Mouse (Mus musculus) neutrophil, adult 65 days (primary cell): ENCODE data around the gene Krt78. TPM values are rescaled to one million over a fixed set of nuclear protein-coding genes. Genes with fewer than 3 reads are reported as not detected.

ENCODE experiments used
- total RNA-seq: library from RNA; stranded (reverse); gene quantifications from 2 replicates; pipeline ENCODE4 v1.2.4, GENCODE M21; 2023

Gene Krt78
- not detected in 2 replicates for total RNA-seq

DNA sequence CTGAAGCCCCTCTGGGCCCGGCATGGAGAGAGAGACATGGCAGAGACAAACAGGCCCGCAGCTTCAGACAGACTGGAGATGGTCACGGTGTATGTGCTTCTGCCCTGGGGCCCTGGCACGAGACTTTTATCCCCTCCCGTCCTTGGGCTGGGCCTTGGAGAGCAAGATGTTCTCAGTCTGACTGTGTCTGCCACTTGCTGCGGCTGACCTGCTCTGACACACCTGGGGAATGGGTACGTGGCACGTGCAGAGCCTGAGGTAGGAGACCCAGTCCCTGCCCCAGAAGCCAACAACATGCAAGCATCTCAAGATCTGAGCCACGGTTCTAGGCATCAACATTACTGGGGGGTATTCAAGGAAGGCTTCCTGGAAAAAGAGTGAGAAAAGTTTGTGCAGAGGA is at the start of gene Krt78:
Gene Krt78 (minus strand): TSS at position 101 of the 400 bp plus-strand sequence.

DNA sequence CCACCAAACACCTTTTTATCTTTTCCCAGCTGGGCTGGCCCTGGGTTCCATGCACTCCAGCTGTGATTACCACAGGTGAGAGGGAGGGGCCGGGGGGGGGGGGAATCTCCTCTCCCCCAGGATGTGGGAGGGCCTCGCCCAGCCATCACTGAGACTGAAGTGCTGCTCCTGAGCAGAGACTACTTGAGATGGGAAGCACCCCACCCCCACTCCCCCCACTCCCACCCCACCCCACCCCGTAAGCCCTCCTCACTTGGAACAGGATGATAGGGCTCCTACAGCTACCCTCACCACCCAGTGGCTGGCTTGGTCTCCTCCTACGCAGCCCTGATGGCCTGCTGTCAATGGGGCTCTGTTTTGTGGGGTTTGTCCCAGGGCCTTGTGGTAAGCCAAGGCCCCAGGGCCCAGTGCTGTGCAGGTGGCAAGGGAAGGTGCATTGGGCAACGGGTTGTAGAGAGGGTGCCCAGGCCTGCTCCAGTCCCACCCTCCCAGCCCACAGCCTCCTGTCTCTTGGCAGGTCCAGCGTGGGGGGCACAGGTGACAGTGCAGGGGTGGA is 13.7 kb downstream of the Krt78 start, which contains the start of gene Krt79:
Gene Krt79 (minus strand): TSS at position 51 of the 556 bp plus-strand sequence.

DNA sequence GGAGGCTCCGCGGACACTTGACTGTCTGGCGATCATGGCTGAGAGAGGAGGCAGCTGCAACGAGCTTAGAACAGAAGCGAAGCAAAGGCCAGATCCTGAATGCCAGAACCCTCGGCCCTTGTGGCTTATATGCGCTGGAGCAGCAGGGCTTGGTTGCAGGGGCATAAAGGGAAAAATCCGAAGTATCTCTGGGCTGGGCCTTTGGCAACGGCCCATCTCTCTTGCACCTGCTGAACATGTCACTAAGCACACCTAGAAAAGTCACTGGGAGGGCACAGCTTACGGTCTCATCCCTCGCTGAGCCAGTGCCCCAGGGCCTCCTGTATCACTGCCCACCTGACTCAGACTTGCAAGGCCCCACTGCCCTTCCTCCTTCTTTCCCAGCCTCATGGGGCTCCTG is 29.5 kb downstream of the Krt78 start, which contains the start of gene Krt4:
Gene Krt4 (minus strand): TSS at position 101 of the 400 bp plus-strand sequence.

Other genes starting within 250 kb of the Krt78 start
- not detected in 2 replicates for gene Krt5, start 241.4 kb downstream of the Krt78 start, total RNA-seq
- not detected in 2 replicates for gene Krt71, start 211.2 kb downstream of the Krt78 start, total RNA-seq
- not detected in 2 replicates for gene Krt72, start 167.8 kb downstream of the Krt78 start, total RNA-seq
- gene Krt73, start 151.9 kb downstream of the Krt78 start, total RNA-seq = not detected in 2 replicates
- not detected in 2 replicates for gene Krt2, start 136.1 kb downstream of the Krt78 start, total RNA-seq
- gene Krt1, start 103.5 kb downstream of the Krt78 start, total RNA-seq = not detected in 2 replicates
- not detected in 2 replicates for gene Krt77, start 84.6 kb downstream of the Krt78 start, total RNA-seq
- gene Krt76, start 61.4 kb downstream of the Krt78 start, total RNA-seq = not detected in 2 replicates
- not detected in 2 replicates for gene Krt4, start 29.6 kb downstream of the Krt78 start, total RNA-seq
- gene Krt79, start 14.0 kb downstream of the Krt78 start, total RNA-seq = not detected in 2 replicates
- gene Krt8, start 50.2 kb upstream of the Krt78 start, total RNA-seq = not detected in 2 replicates
- gene Krt18, start 73.9 kb upstream of the Krt78 start, total RNA-seq = 0.27 and 0.54 TPM in 2 replicates
- 102 and 140 TPM in 2 replicates for gene Eif4b, start 119.5 kb upstream of the Krt78 start, total RNA-seq
- gene Tns2, start 146.1 kb upstream of the Krt78 start, total RNA-seq = 0.98 and 4.1 TPM in 2 replicates
- gene Spryd3, start 181.9 kb upstream of the Krt78 start, total RNA-seq = 30.6 and 44.9 TPM in 2 replicates
- 0.48 TPM in 1 of 2 replicates, not detected in the other for gene Igfbp6, start 190.1 kb upstream of the Krt78 start, total RNA-seq
- gene Soat2, start 196.2 kb upstream of the Krt78 start, total RNA-seq = 2.3 and 2.9 TPM in 2 replicates
- gene Zfp740, start 249.0 kb upstream of the Krt78 start, total RNA-seq = 75.2 and 102 TPM in 2 replicates